Mouse (Mus musculus): ENCODE measurements around the gene Ap5s1. TPM values are rescaled to one million over a fixed set of nuclear protein-coding genes. Genes with fewer than 3 reads are reported as not detected.
A peak's percentile ranks its signal among the peaks of the same experiment; 100 is the strongest.

Gene Ap5s1
- total and polyA plus RNA-seq, 2 experiments: 12.4 to 53.8 TPM

DNA sequence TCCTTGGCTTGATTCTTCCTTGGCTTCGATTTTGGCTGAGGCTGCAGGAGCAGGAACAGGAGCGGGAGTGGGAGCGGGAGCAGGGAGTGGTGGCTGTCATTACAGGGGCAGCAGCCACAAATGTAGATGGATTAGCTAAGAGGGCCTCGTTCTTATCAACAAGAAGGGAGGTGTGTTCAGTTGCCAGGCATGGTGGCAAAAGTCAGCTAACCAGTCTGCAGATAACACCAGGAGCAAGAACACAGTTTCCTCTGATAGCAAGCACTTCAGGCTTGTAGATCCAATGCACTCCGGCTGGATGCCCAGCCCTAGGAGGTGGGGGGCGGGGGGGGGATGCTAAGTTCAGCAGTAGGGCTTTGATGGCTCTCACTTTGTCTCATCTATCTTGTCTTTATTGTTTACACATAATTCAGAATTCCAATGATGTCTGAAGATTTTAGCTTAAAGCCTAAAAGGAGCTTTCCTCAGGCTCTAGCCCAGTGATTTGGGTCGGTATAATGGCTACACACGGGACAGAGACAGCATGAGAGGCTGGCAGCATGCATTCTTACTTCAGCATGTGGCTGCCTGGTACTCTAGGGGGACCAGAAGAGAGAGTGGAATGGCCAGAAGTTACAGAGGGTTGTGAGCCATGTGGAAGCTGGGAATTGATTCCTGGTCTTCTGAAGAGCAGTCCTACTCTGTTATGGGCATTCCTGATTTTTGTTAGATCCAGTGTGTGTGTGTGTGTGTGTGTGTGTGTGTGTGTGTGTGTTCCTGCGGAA lies 53.8 kb downstream of the Ap5s1 start:
- Histone ChIP-seq H3K9ac (ENCODE audit: low read depth, low read length) (no peak overlapping the region), H3K27ac (replicated peaks; ENCODE audit: insufficient read depth, low read depth, low read length) (no peak overlapping the region), H3K4me3 (ENCODE audit: insufficient read depth, low read depth, low read length) (no peak overlapping the region), H3K36me3 (ENCODE audit: control insufficient read depth, insufficient read depth, low read length) (no peaks in the 10 kb centered on the region), H3K27me3 (ENCODE audit: control insufficient read depth, insufficient read depth, low read length) (no peaks in the 10 kb centered on the region), H3K79me2 (ENCODE audit: control insufficient read depth, insufficient read depth, low read length) (peaks cover 6% of the 10 kb centered on the region; the same call in 1 of the 2 replicates), H3K4me1 (ENCODE audit: control insufficient read depth, insufficient read depth, low read length) (peaks cover 6% of the 10 kb centered on the region)
- no peak for DNase-seq (ENCODE audit: extremely low read depth, low read depth, low spot score)
- 81% methylated on average over 9 of the region's 9 CpGs for WGBS
- no peak for TF ChIP-seq CTCF (IDR thresholded peaks at IDR 0.05; ENCODE audit: low read depth, low read length)
- TF ChIP-seq POLR2A (IDR thresholded peaks at IDR 0.05; ENCODE audit: extremely low read depth, insufficient read depth, low read length): no peak

- Histone ChIP-seq H3K27ac (replicated peaks; ENCODE audit: insufficient read depth, low read depth, low read length) (peak overlapping the region; percentile 86), H3K36me3 (ENCODE audit: control insufficient read depth, insufficient read depth, low read length) (no peaks in the 10 kb centered on the region), H3K4me1 (ENCODE audit: control insufficient read depth, insufficient read depth, low read length) (peaks cover 6% of the 10 kb centered on the region), H3K9ac (ENCODE audit: low read depth, low read length) (peak overlapping the region; percentile 77), H3K79me2 (ENCODE audit: control insufficient read depth, insufficient read depth, low read length) (peaks cover 7% of the 10 kb centered on the region; the same call in 1 of the 2 replicates), H3K4me3 (ENCODE audit: insufficient read depth, low read depth, low read length) (peak overlapping the region; percentile 67), H3K27me3 (ENCODE audit: control insufficient read depth, insufficient read depth, low read length) (no peaks in the 10 kb centered on the region)
- DNase-seq (ENCODE audit: extremely low read depth, low read depth, low spot score): no peak
- WGBS: 8% methylated on average over 10 of the region's 10 CpGs
- TF ChIP-seq POLR2A (IDR thresholded peaks at IDR 0.05; ENCODE audit: extremely low read depth, insufficient read depth, low read length) (no peak), CTCF (IDR thresholded peaks at IDR 0.05; ENCODE audit: low read depth, low read length) (no peak)
Observed at GRCm38 (mm10) chr2:131261481-131262212, 54.8 kb downstream of the Ap5s1 start.

DNA sequence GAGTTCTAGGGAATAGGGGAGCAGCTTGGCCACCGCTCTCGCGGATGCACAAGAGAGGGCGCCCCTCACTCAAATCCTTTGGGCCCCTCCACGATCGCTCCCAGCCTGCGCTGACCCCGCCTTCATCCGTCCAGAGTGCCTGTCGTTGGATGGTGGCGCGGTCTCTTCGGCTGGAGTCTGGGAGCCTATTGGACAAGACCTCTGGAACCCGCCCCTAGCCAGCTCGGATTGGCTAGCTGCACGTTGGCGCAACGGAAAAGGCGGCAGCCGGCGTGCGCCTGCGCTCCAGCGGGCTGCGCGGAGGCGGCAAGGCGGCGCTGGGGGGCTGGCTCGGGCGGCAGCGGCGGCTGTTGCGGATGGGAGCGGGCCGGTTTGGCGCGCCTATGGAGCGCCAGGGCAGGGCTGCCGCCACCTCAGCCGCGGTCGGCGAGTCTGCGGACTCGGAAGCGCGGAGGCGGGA lies 55.4 kb downstream of the Ap5s1 start, which contains the start of gene Pank2:
TSS of gene Pank2 (plus strand) at position 283 of the 460 bp plus-strand sequence.
- Histone ChIP-seq H3K9ac (ENCODE audit: low read depth, low read length) (peak within 1 kb of the TSS; percentile 92), H3K36me3 (ENCODE audit: control insufficient read depth, insufficient read depth, low read length) (no peaks in the 10 kb centered on the region), H3K27me3 (ENCODE audit: control insufficient read depth, insufficient read depth, low read length) (no peaks in the 10 kb centered on the region), H3K79me2 (ENCODE audit: control insufficient read depth, insufficient read depth, low read length) (peaks cover 10% of the 10 kb centered on the region; the same call in 1 of the 2 replicates), H3K4me1 (ENCODE audit: control insufficient read depth, insufficient read depth, low read length) (peaks cover 8% of the 10 kb centered on the region), H3K27ac (replicated peaks; ENCODE audit: insufficient read depth, low read depth, low read length) (peak within 1 kb of the TSS; percentile 87), H3K4me3 (ENCODE audit: insufficient read depth, low read depth, low read length) (peak within 1 kb of the TSS; percentile 77)
- WGBS: under 1% methylated on average over 45 of the region's 49 CpGs
- TF ChIP-seq POLR2A (IDR thresholded peaks at IDR 0.05; ENCODE audit: extremely low read depth, insufficient read depth, low read length) (peak; percentile 90), CTCF (IDR thresholded peaks at IDR 0.05; ENCODE audit: low read depth, low read length) (no peak)
- DNase-seq (ENCODE audit: extremely low read depth, low read depth, low spot score): peak; percentile 88

Other genes with a start within 250 kb of the Ap5s1 start
- not detected in 2 replicates for gene Gfra4, start 164.0 kb upstream of the Ap5s1 start, total RNA-seq (2014; rRNA removed)
- 0.07 and 0.17 TPM in 2 replicates for gene Gfra4, start 164.0 kb upstream of the Ap5s1 start, polyA plus RNA-seq (2012; rRNA removed)
- gene Adam33, start 143.3 kb upstream of the Ap5s1 start, total RNA-seq (2014; rRNA removed): 0.28 and 0.67 TPM in 2 replicates
- gene Adam33, start 143.3 kb upstream of the Ap5s1 start, polyA plus RNA-seq (2012; rRNA removed): 1.1 and 1.7 TPM in 2 replicates
- gene Siglec1, start 120.3 kb upstream of the Ap5s1 start, total RNA-seq (2014; rRNA removed): 4.5 and 5.6 TPM in 2 replicates
- 3.2 and 9.9 TPM in 2 replicates for gene Siglec1, start 120.3 kb upstream of the Ap5s1 start, polyA plus RNA-seq (2012; rRNA removed)
- gene Hspa12b, start 79.8 kb upstream of the Ap5s1 start, total RNA-seq (2014; rRNA removed): 0.87 and 1.0 TPM in 2 replicates
- gene Hspa12b, start 79.8 kb upstream of the Ap5s1 start, polyA plus RNA-seq (2012; rRNA removed): 0.67 and 1.1 TPM in 2 replicates
- gene Gm11037, start 73.6 kb upstream of the Ap5s1 start, total RNA-seq (2014; rRNA removed): not detected in 2 replicates
- not detected in 2 replicates for gene Gm11037, start 73.6 kb upstream of the Ap5s1 start, polyA plus RNA-seq (2012; rRNA removed)
- gene 1700037H04Rik, start 47.0 kb upstream of the Ap5s1 start, total RNA-seq (2014; rRNA removed): 3.4 and 3.6 TPM in 2 replicates
- 16.6 and 20.3 TPM in 2 replicates for gene 1700037H04Rik, start 47.0 kb upstream of the Ap5s1 start, polyA plus RNA-seq (2012; rRNA removed)
- 27.3 and 27.5 TPM in 2 replicates for gene Cenpb, start 27.0 kb upstream of the Ap5s1 start, total RNA-seq (2014; rRNA removed)
- gene Cenpb, start 27.0 kb upstream of the Ap5s1 start, polyA plus RNA-seq (2012; rRNA removed): 35.2 and 40.5 TPM in 2 replicates
- 0.94 and 1.0 TPM in 2 replicates for gene Cdc25b, start 20.1 kb upstream of the Ap5s1 start, total RNA-seq (2014; rRNA removed)
- 1.1 and 1.5 TPM in 2 replicates for gene Cdc25b, start 20.1 kb upstream of the Ap5s1 start, polyA plus RNA-seq (2012; rRNA removed)
- gene Spef1, start 19.8 kb upstream of the Ap5s1 start, total RNA-seq (2014; rRNA removed): 0.37 and 0.81 TPM in 2 replicates
- 0.76 and 0.96 TPM in 2 replicates for gene Spef1, start 19.8 kb upstream of the Ap5s1 start, polyA plus RNA-seq (2012; rRNA removed)
- 25.0 and 40.6 TPM in 2 replicates for gene Mavs, start 27.0 kb downstream of the Ap5s1 start, total RNA-seq (2014; rRNA removed)
- gene Mavs, start 27.0 kb downstream of the Ap5s1 start, polyA plus RNA-seq (2012; rRNA removed): 134 and 135 TPM in 2 replicates
- 16.0 and 16.2 TPM in 2 replicates for gene Pank2, start 55.4 kb downstream of the Ap5s1 start, total RNA-seq (2014; rRNA removed)
- gene Pank2, start 55.4 kb downstream of the Ap5s1 start, polyA plus RNA-seq (2012; rRNA removed): 6.1 and 6.6 TPM in 2 replicates
- 2.1 and 2.9 TPM in 2 replicates for gene Rnf24, start 145.8 kb downstream of the Ap5s1 start, total RNA-seq (2014; rRNA removed)
- 1.5 and 2.3 TPM in 2 replicates for gene Rnf24, start 145.8 kb downstream of the Ap5s1 start, polyA plus RNA-seq (2012; rRNA removed)

Measured in liver, adult 2 months (tissue).